Mouse (Mus musculus) neural tube, embryonic 11.5 days (tissue): Measurements from ENCODE around the gene D030056L22Rik. TPM values are rescaled to one million over a fixed set of nuclear protein-coding genes. Genes with fewer than 3 reads are reported as not detected.
"Not testable (repeated sequence)": the region's sequence is repeated elsewhere in the genome, so short reads cannot be mapped to it uniquely, and the experiment has no call there.

Source experiments
- ATAC-seq: fragments of 200-750 bp; cut with Nextera tagmentation; 2 replicates; pipeline ENCODE4 v1.8.0; 2017; ENCODE audit warnings: moderate number of reproducible peaks, mild to moderate bottlenecking, moderate TSS enrichment, moderate library complexity; ENCODE audit not compliant: insufficient read depth, low FRiP score, low TSS enrichment
- DNase-seq: peaks from one replicate; pipeline ENCODE4 v3.0.0-alpha.2; 2015; ENCODE audit warnings: low spot score
- H3K27ac ChIP-seq: fragments of 300-500 bp; sonication (generic); 2 replicates; pipeline ENCODE4 v1.5.1; 2014; ENCODE audit warnings: low read depth, mild to moderate bottlenecking, low read length
- H3K27me3 ChIP-seq: fragments of 300-500 bp; sonication (generic); 2 replicates; pipeline ENCODE4 v1.6.1; 2014; ENCODE audit warnings: mild to moderate bottlenecking, low read length, mixed read lengths; ENCODE audit not compliant: control insufficient read depth, insufficient read depth
- H3K36me3 ChIP-seq: fragments of 300-500 bp; sonication (generic); 2 replicates; pipeline ENCODE4 v1.6.1; 2014; ENCODE audit warnings: mild to moderate bottlenecking, low read length, moderate library complexity, mixed read lengths; ENCODE audit not compliant: control insufficient read depth, insufficient read depth
- H3K4me1 ChIP-seq: fragments of 300-500 bp; sonication (generic); 2 replicates; pipeline ENCODE4 v1.6.1; 2014; ENCODE audit warnings: low read length, mixed read lengths; ENCODE audit not compliant: control insufficient read depth, insufficient read depth
- H3K4me2 ChIP-seq: fragments of 300-500 bp; sonication (generic); 2 replicates; pipeline ENCODE4 v1.6.1; 2014; ENCODE audit warnings: low read depth, mild to moderate bottlenecking, moderate library complexity
- H3K4me3 ChIP-seq: fragments of 300-500 bp; sonication (generic); 2 replicates; pipeline ENCODE4 v1.5.1; 2014; ENCODE audit warnings: low read depth, low read length
- H3K9ac ChIP-seq: fragments of 300-500 bp; sonication (generic); 2 replicates; pipeline ENCODE4 v1.6.1; 2014; ENCODE audit warnings: mild to moderate bottlenecking, low read length
- H3K9me3 ChIP-seq: fragments of 300-500 bp; sonication (generic); 2 replicates; pipeline ENCODE4 v1.6.1; 2016; ENCODE audit warnings: low read length; ENCODE audit not compliant: control insufficient read depth
- WGBS: fragments of 180-500 bp; shearing (Covaris S2); extraction: QIAGEN DNeasy Blood & Tissue Kit; methylation state at CpG from one replicate; pipeline ENCODE4 v1.1.7; 2014; 5-methylcytosine and 5-hydroxymethylcytosine counted together
- polyA plus RNA-seq: library from polyadenylated mRNA; unstranded; fragments of >200 nt; fragmentation: Nextera tagmentation; extraction: Ambion mirVana; gene quantifications from 2 replicates; pipeline ENCODE4 v1.2.1, GENCODE M21; 2014

Gene D030056L22Rik
- polyA plus RNA-seq, 1 experiment from 2014 or later: 77.6 TPM

DNA sequence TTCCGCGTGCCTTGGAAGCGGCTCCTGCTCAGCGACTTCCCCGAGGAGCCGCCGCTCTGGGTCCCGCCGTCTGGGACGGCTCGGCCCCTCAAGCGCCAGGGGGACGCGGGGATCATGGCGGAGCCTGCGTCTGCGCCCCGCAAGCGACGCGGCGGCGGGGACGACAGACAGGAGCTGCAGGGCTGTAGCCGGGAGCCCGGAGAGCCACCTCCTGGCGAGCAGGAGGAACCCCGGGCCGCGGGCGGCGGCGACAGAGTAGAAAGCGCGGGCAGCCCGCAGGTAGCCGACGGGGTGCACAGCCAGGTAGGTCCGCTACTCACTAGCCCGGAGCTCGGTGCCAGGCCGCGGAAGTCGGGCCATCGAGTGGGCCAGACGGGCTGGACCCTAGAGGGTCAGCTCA is 364 bp downstream of the D030056L22Rik start:
- peak overlapping the region; percentile 88 for H3K4me3 ChIP-seq
- ATAC-seq (peak; percentile 75), DNase-seq (peak; percentile 57)
- H3K9ac ChIP-seq: peak overlapping the region; percentile 86
- 0% methylated on average over 34 of the region's 46 CpGs for WGBS
- peak overlapping the region; percentile 74 for H3K4me2 ChIP-seq
- not testable (repeated sequence) for H3K36me3 ChIP-seq, H3K27me3 ChIP-seq, H3K9me3 ChIP-seq
- H3K4me1 ChIP-seq: peaks cover 12% of the 10 kb centered on the region; the same call in 1 of the 2 replicates
- H3K27ac ChIP-seq: peak overlapping the region; percentile 89; the same call in 1 of the 2 replicates

- DNase-seq (peak; percentile 56), ATAC-seq (no peak)
- H3K4me1 ChIP-seq: peaks cover 12% of the 10 kb centered on the region; the same call in 1 of the 2 replicates
- 58% methylated on average over 1 of the region's 1 CpGs for WGBS
- H3K4me3 ChIP-seq: no peak overlapping the region
- no peaks in the 10 kb centered on the region for H3K36me3 ChIP-seq
- no peak overlapping the region for H3K27ac ChIP-seq
- no peak overlapping the region for H3K9ac ChIP-seq
- H3K4me2 ChIP-seq: no peak overlapping the region
- no peaks in the 10 kb centered on the region for H3K27me3 ChIP-seq
- no peaks in the 10 kb centered on the region for H3K9me3 ChIP-seq
Observed at GRCm38 (mm10) chr19:18716374-18716773, 3.4 kb downstream of the D030056L22Rik start.

GRCm38 (mm10) chr19:18720337-18720736 is 7.3 kb downstream of the D030056L22Rik start:
- DNase-seq (no peak), ATAC-seq (no peak)
- 88% methylated on average over 3 of the region's 3 CpGs for WGBS
- Histone ChIP-seq H3K9ac (no peak overlapping the region), H3K9me3 (no peaks in the 10 kb centered on the region), H3K27me3 (no peaks in the 10 kb centered on the region), H3K36me3 (no peaks in the 10 kb centered on the region), H3K4me3 (no peak overlapping the region), H3K4me1 (no peaks in the 10 kb centered on the region), H3K27ac (no peak overlapping the region), H3K4me2 (no peak overlapping the region)

DNA sequence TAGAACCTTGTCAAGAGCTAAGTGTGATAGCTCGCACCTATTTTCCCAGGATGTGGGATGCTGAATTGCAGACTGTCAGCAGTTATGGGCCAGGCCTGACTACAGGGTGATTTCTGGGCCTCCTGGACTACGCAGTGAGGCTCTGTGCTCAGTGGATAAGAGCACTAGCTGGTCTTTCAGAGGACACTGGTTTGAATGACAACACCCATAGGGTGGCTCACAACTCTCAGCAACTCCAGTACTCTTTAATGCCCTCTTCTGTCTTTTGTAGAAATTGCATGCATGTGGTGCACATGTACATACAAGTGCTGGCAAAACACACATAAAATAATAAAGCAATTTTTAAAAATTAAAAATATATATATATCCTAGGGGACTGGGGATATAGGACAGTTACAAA is 12.2 kb downstream of the D030056L22Rik start:
- no peak overlapping the region for H3K4me3 ChIP-seq
- no peaks in the 10 kb centered on the region for H3K36me3 ChIP-seq
- H3K4me1 ChIP-seq: no peaks in the 10 kb centered on the region
- no peaks in the 10 kb centered on the region for H3K27me3 ChIP-seq
- DNase-seq: no peak
- H3K9ac ChIP-seq: no peak overlapping the region
- WGBS: 83% methylated on average over 2 of the region's 2 CpGs
- ATAC-seq: no peak
- no peaks in the 10 kb centered on the region for H3K9me3 ChIP-seq
- H3K27ac ChIP-seq: no peak overlapping the region
- no peak overlapping the region for H3K4me2 ChIP-seq

DNA sequence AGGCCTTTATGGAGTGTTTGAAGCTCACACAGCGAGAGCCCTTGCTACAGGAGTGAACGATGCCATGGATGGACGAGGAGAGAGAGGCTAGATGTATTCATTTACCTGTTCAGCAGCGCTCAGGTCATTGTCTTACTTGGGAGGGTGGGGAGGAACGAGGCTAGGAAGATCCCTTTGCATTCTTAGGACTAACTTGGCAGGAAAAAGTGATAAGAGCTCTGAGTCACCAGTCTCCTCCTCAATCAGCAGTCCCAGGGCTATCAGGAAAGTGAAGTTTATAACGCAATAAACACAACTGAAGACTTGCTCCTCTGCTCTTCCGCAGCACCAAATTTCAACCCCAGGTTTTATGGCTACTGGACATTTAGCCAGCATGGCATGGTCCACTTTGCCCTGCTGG is 17.3 kb downstream of the D030056L22Rik start:
- ATAC-seq: no peak

DNA sequence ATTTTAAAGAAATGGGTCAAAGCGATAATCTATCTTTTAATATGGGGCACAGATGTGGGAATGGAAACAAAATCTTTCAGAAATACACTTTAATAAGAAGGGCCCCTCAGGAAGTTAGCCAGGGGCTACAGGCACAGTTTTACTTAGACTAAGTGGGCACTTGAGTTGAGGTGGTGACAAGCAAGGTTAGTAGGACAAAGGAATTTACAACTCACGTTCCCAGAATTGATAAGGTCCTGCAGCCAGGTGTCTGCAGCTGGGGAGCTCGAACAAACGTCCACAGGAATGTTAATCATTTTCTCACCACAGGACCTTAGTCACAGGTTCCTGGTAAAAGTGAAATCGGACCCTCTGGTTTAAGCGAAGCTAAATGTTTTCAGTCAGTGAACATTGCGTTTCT is 18.1 kb downstream of the D030056L22Rik start:
- Histone ChIP-seq H3K36me3 (no peaks in the 10 kb centered on the region), H3K4me1 (no peaks in the 10 kb centered on the region), H3K9ac (no peak overlapping the region), H3K27me3 (no peaks in the 10 kb centered on the region), H3K9me3 (no peaks in the 10 kb centered on the region), H3K4me3 (no peak overlapping the region), H3K27ac (no peak overlapping the region), H3K4me2 (no peak overlapping the region)
- WGBS: 51% methylated on average over 7 of the region's 7 CpGs
- DNase-seq: no peak
- no peak for ATAC-seq

More for the DNA sequence above, 17.3 kb downstream of the D030056L22Rik start:
- H3K36me3 ChIP-seq: no peaks in the 10 kb centered on the region
- H3K9me3 ChIP-seq: no peaks in the 10 kb centered on the region
- no peak overlapping the region for H3K4me3 ChIP-seq
- no peaks in the 10 kb centered on the region for H3K4me1 ChIP-seq
- no peak overlapping the region for H3K4me2 ChIP-seq
- H3K9ac ChIP-seq: no peak overlapping the region
- 80% methylated on average over 7 of the region's 7 CpGs for WGBS
- no peak for DNase-seq
- no peak overlapping the region for H3K27ac ChIP-seq
- H3K27me3 ChIP-seq: no peaks in the 10 kb centered on the region

DNA sequence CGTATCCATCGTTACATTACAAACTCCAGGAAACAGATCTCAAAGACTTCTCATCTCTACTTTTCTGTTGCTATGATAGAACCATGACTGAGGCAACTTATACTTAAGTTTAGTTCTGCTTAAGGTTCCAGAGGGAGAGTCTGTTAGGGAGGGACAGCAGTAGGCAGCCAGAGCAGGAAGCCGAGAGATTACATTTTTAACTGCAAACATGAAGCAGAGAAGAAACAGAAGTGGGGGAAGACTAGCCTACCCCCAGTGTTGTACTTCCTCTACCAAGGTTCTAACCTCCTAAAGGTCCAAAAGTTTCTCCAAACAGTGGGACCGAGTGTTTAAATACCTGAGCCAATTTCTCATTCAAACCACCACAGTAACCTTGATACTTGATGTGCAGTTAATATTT is 22.9 kb downstream of the D030056L22Rik start:
- no peak for ATAC-seq
- DNase-seq: no peak
- Histone ChIP-seq H3K9ac (no peak overlapping the region), H3K27ac (no peak overlapping the region), H3K9me3 (no peaks in the 10 kb centered on the region), H3K36me3 (no peaks in the 10 kb centered on the region), H3K4me1 (no peaks in the 10 kb centered on the region), H3K27me3 (no peaks in the 10 kb centered on the region), H3K4me2 (no peak overlapping the region), H3K4me3 (no peak overlapping the region)
- WGBS: 92% methylated on average over 4 of the region's 4 CpGs

DNA sequence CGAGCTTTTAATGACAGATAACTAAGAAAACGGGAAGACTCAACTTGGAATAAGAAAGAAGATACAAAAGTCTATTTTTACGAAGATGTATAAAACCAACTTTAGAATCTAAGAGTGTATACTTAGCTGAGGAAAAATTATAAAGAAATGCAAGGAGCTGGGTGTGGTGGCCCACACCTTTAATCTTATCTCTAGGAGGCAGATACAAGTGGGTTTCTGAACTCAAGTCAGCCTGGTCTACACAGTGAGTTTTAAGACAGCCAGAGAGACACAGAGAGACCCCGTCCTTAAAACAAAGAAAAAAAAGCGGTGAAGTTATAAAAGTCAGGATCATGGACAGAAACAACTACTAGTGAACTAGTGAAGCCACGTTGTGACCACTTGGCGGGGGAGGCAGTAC is 26.2 kb downstream of the D030056L22Rik start:
- Histone ChIP-seq H3K27ac (no peak overlapping the region), H3K4me1 (no peaks in the 10 kb centered on the region), H3K9me3 (no peaks in the 10 kb centered on the region), H3K4me3 (no peak overlapping the region), H3K36me3 (no peaks in the 10 kb centered on the region), H3K9ac (no peak overlapping the region), H3K27me3 (no peaks in the 10 kb centered on the region), H3K4me2 (no peak overlapping the region)
- ATAC-seq (no peak), DNase-seq (no peak)
- WGBS: 88% methylated on average over 7 of the region's 7 CpGs

GRCm38 (mm10) chr19:18743946-18744345 is 31.0 kb downstream of the D030056L22Rik start:
- no peaks in the 10 kb centered on the region for H3K27me3 ChIP-seq
- no peak for ATAC-seq
- 88% methylated on average over 5 of the region's 5 CpGs for WGBS
- no peak overlapping the region for H3K4me3 ChIP-seq
- H3K27ac ChIP-seq: no peak overlapping the region
- no peaks in the 10 kb centered on the region for H3K36me3 ChIP-seq
- H3K4me1 ChIP-seq: no peaks in the 10 kb centered on the region
- no peak for DNase-seq
- no peaks in the 10 kb centered on the region for H3K9me3 ChIP-seq
- no peak overlapping the region for H3K4me2 ChIP-seq
- no peak overlapping the region for H3K9ac ChIP-seq
